Mouse (Mus musculus) liver, embryonic 11.5 days (tissue): ENCODE results near the gene Kbtbd12. TPM values are rescaled to one million over a fixed set of nuclear protein-coding genes. Genes with fewer than 3 reads are reported as not detected.
A peak's percentile ranks its signal among the peaks of the same experiment; 100 is the strongest.

Source experiments
- ATAC-seq: fragments of 200-750 bp; cut with Nextera tagmentation; replicated peaks from 2 replicates; pipeline ENCODE4 v1.8.0; 2017; ENCODE audit warnings: moderate number of reproducible peaks, mild to moderate bottlenecking, moderate TSS enrichment, moderate library complexity; ENCODE audit not compliant: low FRiP score
- DNase-seq: peaks from one replicate; pipeline ENCODE4 v3.0.0-alpha.2; 2017; ENCODE audit warnings: low spot score
- H3K27ac ChIP-seq: fragments of 300-500 bp; sonication (generic); 2 replicates; pipeline ENCODE4 v1.5.1; 2014; ENCODE audit warnings: mild to moderate bottlenecking, low read depth, low read length, control low read depth
- H3K27me3 ChIP-seq: fragments of 300-500 bp; sonication (generic); replicated peaks from 2 replicates; pipeline ENCODE4 v1.6.1; 2014; ENCODE audit warnings: low read length, mixed read lengths; ENCODE audit not compliant: control insufficient read depth, insufficient read depth
- H3K36me3 ChIP-seq: fragments of 300-500 bp; sonication (generic); 2 replicates; pipeline ENCODE4 v1.6.1; 2014; ENCODE audit warnings: mild to moderate bottlenecking, low read length, moderate library complexity, mixed read lengths; ENCODE audit not compliant: control insufficient read depth, insufficient read depth
- H3K4me1 ChIP-seq: fragments of 300-500 bp; sonication (generic); replicated peaks from 2 replicates; pipeline ENCODE4 v1.6.1; 2014; ENCODE audit warnings: low read length, mixed read lengths; ENCODE audit not compliant: control insufficient read depth, insufficient read depth
- H3K4me2 ChIP-seq: fragments of 300-500 bp; sonication (generic); 2 replicates; pipeline ENCODE4 v1.6.1; 2014; ENCODE audit warnings: mild to moderate bottlenecking, control low read depth, moderate library complexity
- H3K4me3 ChIP-seq: fragments of 300-500 bp; sonication (generic); 2 replicates; pipeline ENCODE4 v1.5.1; 2014; ENCODE audit warnings: low read depth, low read length, control low read depth
- H3K9ac ChIP-seq: fragments of 300-500 bp; sonication (generic); 2 replicates; pipeline ENCODE4 v1.6.1; 2014; ENCODE audit warnings: low read depth, low read length, control low read depth
- H3K9me3 ChIP-seq: fragments of 300-500 bp; sonication (generic); 2 replicates; pipeline ENCODE4 v1.6.1; 2016; ENCODE audit warnings: low read length, inconsistent platforms, mixed read lengths; ENCODE audit not compliant: control insufficient read depth
- WGBS: fragments of 180-500 bp; shearing (Covaris S2); extraction: QIAGEN DNeasy Blood & Tissue Kit; methylation state at CpG from one replicate; pipeline ENCODE4 v1.1.7; 2014; 5-methylcytosine and 5-hydroxymethylcytosine counted together
- polyA plus RNA-seq: library from polyadenylated mRNA; unstranded; fragments of >200 nt; fragmentation: Nextera tagmentation; extraction: Ambion mirVana; gene quantifications from 2 replicates; pipeline ENCODE4 v1.2.1, GENCODE M21; 2014

The Kbtbd12 gene
- polyA plus RNA-seq, 1 experiment from 2014 or later = 0.52 TPM

DNA sequence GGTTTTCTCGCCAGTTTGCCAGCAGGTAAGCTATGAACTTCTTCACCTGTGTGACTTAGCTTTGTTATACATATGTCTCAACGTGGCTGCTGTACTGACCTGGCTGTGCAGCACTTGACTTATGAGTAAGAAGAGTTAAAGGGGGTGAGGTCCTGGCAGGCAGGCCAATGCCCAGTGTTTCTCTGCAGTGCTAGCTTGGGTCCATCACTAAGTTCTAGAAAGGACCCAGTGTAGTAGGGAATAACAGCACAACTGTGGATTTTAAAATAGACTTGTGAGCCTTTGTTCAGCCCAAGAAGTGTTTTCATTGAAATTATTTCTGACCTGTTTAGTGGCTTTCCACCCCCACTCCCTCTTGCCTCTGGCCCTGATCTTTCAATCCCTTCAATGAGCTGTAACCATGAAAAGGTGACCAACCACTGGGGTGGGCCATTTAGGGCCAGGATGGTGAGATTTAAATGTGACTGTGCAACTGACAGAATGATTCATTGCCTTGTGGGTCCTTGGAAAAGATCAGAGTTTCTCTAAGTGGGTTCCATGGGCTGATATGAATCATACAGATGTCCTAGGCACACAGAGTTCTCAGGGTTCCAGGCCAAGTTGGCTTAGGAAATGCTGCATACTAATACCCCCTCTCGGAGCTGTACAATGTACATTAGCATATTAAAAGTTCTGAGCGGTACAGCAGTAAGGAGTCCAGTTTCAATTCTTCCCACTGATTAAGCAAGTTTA is 10.0 kb upstream of the Kbtbd12 start:
- Histone ChIP-seq H3K4me3 (no peak overlapping the region), H3K9me3 (no peaks in the 10 kb centered on the region), H3K9ac (no peak overlapping the region), H3K36me3 (no peaks in the 10 kb centered on the region), H3K4me2 (no peak overlapping the region), H3K27me3 (no peaks in the 10 kb centered on the region), H3K27ac (no peak overlapping the region), H3K4me1 (no peaks in the 10 kb centered on the region)
- ATAC-seq = no peak
- no peak for DNase-seq
- WGBS = 81% methylated on average over 4 of the region's 4 CpGs

DNA sequence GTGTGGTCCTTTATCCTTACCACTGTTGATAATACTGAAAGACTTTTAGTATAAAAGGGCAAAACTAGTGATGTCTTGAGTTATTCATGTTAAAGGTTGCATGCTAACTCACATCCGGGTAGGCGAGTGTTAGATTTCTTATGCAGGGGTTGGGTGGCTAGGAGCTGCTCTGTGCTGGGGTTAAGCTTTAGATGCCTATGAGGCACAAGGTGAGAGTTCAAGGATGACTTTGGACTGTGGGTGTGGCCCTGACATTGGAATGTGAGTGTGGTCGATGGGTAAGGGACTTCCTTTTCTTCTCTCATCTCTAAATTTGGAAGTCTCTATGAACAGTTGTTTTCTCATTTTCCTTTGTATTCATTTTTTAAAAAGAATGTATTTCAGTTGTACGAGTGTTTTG is 7.0 kb upstream of the Kbtbd12 start:
- no peak for ATAC-seq
- no peak overlapping the region for H3K4me2 ChIP-seq
- H3K27ac ChIP-seq = no peak overlapping the region
- no peaks in the 10 kb centered on the region for H3K36me3 ChIP-seq
- 76% methylated on average over 4 of the region's 4 CpGs for WGBS
- no peak overlapping the region for H3K9ac ChIP-seq
- DNase-seq = no peak
- peaks cover 11% of the 10 kb centered on the region for H3K4me1 ChIP-seq
- no peaks in the 10 kb centered on the region for H3K27me3 ChIP-seq
- H3K9me3 ChIP-seq = no peaks in the 10 kb centered on the region
- no peak overlapping the region for H3K4me3 ChIP-seq

DNA sequence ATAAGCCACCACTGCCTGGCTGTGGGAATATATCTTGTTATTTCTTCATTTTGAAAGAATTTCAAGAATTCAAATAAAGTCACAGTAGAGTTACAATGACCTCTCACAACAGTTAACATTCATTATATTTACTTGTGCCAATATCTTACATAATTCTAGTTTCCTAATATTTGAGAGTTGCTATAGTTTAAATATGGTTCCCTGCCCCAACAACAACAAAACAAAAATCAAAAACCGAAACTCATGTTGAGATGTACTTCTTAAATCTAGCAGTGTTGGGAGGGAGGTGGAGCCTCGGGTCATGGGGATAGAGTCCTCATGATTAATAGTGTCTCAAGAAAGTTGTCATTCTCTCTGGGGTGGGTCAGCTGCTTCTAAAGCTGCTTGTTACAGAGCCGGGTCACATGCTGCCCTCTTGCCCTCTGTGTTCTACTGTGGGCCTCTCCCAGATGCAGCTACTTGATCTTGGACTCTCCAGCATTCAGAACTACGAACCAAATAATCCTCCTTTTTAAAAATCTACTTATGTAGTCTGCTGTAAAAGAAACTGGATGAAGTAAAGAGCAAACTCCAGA is 3.7 kb upstream of the Kbtbd12 start:
- Histone ChIP-seq H3K9me3 (no peaks in the 10 kb centered on the region), H3K36me3 (no peaks in the 10 kb centered on the region), H3K4me3 (no peak overlapping the region), H3K4me1 (peaks cover 12% of the 10 kb centered on the region), H3K9ac (no peak overlapping the region), H3K27ac (no peak overlapping the region), H3K27me3 (no peaks in the 10 kb centered on the region), H3K4me2 (no peak overlapping the region)
- ATAC-seq (no peak), DNase-seq (no peak)
- WGBS = 77% methylated on average over 4 of the region's 4 CpGs

DNA sequence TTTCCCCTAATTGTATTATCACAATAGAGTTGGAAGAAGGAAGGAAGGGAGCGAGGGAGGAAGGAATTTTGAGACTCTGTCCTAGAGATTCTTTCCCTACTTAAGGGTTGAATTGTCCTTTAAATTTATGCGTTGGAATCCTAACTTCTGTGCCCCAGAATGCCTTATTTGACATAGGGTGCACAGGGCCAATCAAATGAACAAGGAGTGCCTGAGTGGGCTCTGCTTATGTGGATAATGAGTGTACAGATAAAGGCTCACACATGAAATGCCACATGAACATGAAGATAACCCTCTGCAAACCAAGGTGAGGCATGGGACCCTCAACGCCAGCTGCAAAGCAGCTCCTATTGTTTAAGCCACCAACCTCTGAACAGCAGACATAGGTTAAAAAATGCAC is 2.6 kb upstream of the Kbtbd12 start:
- H3K4me2 ChIP-seq = peak overlapping the region; percentile 42
- H3K4me1 ChIP-seq = peaks cover 12% of the 10 kb centered on the region
- DNase-seq (no peak), ATAC-seq (peak; percentile 83)
- no peaks in the 10 kb centered on the region for H3K9me3 ChIP-seq
- no peak overlapping the region for H3K9ac ChIP-seq
- no peak overlapping the region for H3K27ac ChIP-seq
- H3K4me3 ChIP-seq = no peak overlapping the region
- H3K27me3 ChIP-seq = no peaks in the 10 kb centered on the region
- 21% methylated on average over 3 of the region's 3 CpGs for WGBS
- no peaks in the 10 kb centered on the region for H3K36me3 ChIP-seq

DNA sequence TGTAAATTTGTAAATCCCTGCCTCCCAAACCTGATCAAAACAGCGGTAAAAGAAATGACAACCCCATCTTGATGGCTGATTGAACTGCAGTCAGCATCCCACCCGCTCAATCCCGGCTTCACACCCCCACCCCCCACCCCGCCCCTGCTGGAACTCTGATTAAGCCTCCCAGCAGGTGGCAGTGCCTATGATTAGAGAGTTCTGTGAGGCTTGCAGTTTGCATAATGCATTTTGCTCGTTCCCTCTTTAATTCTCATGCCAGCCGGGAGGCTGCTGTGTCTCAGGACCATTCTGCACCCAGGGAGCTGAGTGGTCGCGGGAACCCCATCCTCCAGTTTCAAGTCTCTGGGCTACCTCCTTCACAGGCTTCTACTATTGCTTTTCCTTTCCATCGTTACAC is 2.2 kb upstream of the Kbtbd12 start:
- Histone ChIP-seq H3K4me1 (peaks cover 12% of the 10 kb centered on the region), H3K4me2 (peak overlapping the region; percentile 42), H3K9me3 (no peaks in the 10 kb centered on the region), H3K9ac (no peak overlapping the region), H3K36me3 (no peaks in the 10 kb centered on the region), H3K4me3 (no peak overlapping the region), H3K27me3 (no peaks in the 10 kb centered on the region), H3K27ac (no peak overlapping the region)
- 6% methylated on average over 9 of the region's 9 CpGs for WGBS
- DNase-seq (no peak), ATAC-seq (peak; percentile 48; the same call in 1 of the 2 replicates)

DNA sequence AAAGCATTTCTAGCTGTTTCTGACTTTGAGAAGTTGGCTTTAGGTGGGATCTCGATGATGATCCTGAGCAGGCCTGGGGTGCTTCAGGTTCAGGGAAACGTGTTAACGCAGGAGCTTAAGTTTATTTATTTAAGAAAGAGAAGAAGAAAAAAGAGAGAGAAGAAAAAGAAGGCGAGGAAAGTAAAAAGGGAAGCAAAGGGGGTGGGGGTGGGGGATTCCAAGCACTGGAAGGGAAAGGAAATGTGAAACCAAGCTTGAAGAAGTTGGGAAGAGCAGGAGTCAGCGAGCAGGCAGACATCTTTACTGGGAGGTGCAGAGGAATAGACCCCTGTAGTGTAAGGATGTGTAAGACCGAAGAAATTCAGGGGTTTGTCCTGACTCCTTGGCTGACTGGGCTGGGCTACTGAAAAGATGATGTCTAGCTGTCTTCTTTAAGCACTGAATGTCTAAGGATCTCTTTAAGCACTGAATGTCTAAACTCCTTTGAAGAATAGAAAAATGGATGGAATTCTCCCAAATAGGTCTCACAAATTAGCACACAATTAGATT is 1.7 kb upstream of the Kbtbd12 start:
- Histone ChIP-seq H3K4me2 (no peak overlapping the region), H3K4me1 (peaks cover 12% of the 10 kb centered on the region), H3K36me3 (no peaks in the 10 kb centered on the region), H3K27me3 (no peaks in the 10 kb centered on the region), H3K27ac (no peak overlapping the region), H3K9ac (no peak overlapping the region), H3K9me3 (no peaks in the 10 kb centered on the region), H3K4me3 (no peak overlapping the region)
- DNase-seq (no peak), ATAC-seq (no peak)
- WGBS = 30% methylated on average over 6 of the region's 6 CpGs

DNA sequence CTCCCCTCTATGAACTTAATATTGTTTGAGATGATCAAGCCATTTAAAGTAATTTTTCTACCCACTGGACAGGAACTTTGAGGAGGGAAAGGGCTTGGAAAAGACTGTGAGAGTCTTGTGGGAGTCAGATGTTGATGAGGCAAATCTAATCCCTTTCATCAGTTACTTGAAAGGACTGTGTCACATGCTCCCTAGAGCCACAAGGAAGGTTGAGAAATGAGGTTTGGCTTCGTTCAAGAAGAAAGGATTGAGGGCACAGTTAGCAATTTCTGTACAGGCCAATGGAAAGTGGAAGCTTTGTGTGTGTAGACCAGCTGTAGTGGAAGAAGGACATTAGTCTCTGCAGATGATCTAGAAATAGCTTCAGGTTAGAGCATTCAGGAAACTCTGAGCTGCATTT is 1.2 kb upstream of the Kbtbd12 start:
- 62% methylated on average over 1 of the region's 1 CpGs for WGBS
- no peak overlapping the region for H3K4me2 ChIP-seq
- no peak for ATAC-seq

DNA sequence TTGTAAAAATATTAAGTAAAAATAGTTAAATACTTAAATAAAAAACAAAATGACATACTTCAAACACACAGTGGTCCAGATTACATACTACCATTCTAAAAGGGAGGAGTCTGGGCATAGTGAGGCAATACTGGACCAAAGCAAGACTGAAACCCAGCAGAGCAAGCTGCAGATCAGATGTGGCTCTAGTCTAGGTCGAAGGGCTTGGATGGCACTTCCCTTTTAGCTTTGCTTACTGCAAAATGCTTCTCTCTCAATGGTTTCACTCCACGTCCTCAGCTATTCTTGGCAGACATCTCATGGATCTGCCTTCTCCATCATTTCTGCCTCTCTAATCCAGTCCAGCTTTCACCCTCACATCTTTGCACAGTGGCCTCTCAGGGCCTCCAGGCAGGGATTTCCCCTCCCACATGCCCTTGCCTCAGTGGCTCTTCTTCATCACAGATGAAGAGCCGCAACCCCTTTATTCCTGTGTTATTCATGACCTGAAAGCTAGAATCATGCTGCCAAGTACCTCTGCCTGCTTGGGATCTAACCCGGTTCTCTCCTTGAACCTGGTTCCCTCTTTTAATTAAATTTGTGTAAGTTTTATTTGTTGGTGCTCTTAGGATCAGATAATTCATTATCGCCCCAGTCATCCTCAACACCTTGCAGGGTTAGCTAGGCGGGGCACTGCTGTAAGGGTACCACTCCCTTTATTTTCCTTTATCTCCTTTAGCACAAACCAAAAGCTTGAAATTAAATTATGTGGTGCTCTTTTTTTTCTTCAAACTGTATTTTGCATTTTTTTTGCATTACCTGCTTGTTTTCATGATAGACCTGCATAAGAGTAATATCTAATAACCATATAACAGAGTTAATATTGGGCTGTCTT is 1.6 kb downstream of the Kbtbd12 start:
- ATAC-seq (peak; percentile 83), DNase-seq (no peak)
- Histone ChIP-seq H3K27ac (no peak overlapping the region), H3K27me3 (no peaks in the 10 kb centered on the region), H3K36me3 (no peaks in the 10 kb centered on the region), H3K9me3 (no peaks in the 10 kb centered on the region), H3K4me2 (no peak overlapping the region), H3K4me3 (no peak overlapping the region), H3K9ac (no peak overlapping the region), H3K4me1 (peaks cover 12% of the 10 kb centered on the region)
- 76% methylated on average over 6 of the region's 6 CpGs for WGBS

More for the DNA sequence above, 1.2 kb upstream of the Kbtbd12 start:
- H3K4me1 ChIP-seq = peaks cover 12% of the 10 kb centered on the region
- no peak overlapping the region for H3K9ac ChIP-seq
- no peak for DNase-seq
- H3K27ac ChIP-seq = no peak overlapping the region
- H3K4me3 ChIP-seq = no peak overlapping the region
- no peaks in the 10 kb centered on the region for H3K36me3 ChIP-seq
- H3K9me3 ChIP-seq = no peaks in the 10 kb centered on the region
- no peaks in the 10 kb centered on the region for H3K27me3 ChIP-seq
